Mouse (Mus musculus) splenic B cell, adult 2 months (primary cell): ENCODE results near the gene Olfr1535.

ENCODE experiments used
- DNase-seq: peaks from one replicate; pipeline ENCODE4 v3.0.0-alpha.2; 2011; ENCODE audit warnings: low read depth, low spot score
- H3K27me3 ChIP-seq: 2 replicates; pipeline ENCODE4 v1.6.1; 2012; ENCODE audit warnings: mild to moderate bottlenecking, low read length, moderate library complexity, mixed read lengths; ENCODE audit not compliant: control insufficient read depth, poor library complexity, insufficient read depth, severe bottlenecking
- H3K36me3 ChIP-seq: 2 replicates; pipeline ENCODE4 v1.6.1; 2012; ENCODE audit warnings: mild to moderate bottlenecking, low read length, moderate library complexity, mixed read lengths; ENCODE audit not compliant: control insufficient read depth, poor library complexity, insufficient read depth, severe bottlenecking

Olfr1535 gene

GRCm38 (mm10) chr13:21559793-21560192 is at the start of gene Olfr1535:
TSS of gene Olfr1535 (minus strand) at chr13:21559893.
- DNase-seq: no peak
- no peaks in the 10 kb centered on the region for H3K36me3 ChIP-seq
- no peaks in the 10 kb centered on the region for H3K27me3 ChIP-seq

- DNase-seq: no peak
- no peaks in the 10 kb centered on the region for H3K36me3 ChIP-seq
- H3K27me3 ChIP-seq: no peaks in the 10 kb centered on the region
Observed at GRCm38 (mm10) chr13:21591618-21592017, 31.9 kb upstream of the Olfr1535 start.

GRCm38 (mm10) chr13:21581659-21582058 is 22.0 kb upstream of the Olfr1535 start, which contains the start of gene Olfr1364:
TSS of gene Olfr1364 (minus strand) at chr13:21581759.
- Histone ChIP-seq H3K36me3 (no peaks in the 10 kb centered on the region), H3K27me3 (no peaks in the 10 kb centered on the region)
- DNase-seq: no peak

- H3K36me3 ChIP-seq: no peaks in the 10 kb centered on the region
- no peak for DNase-seq
Observed at GRCm38 (mm10) chr13:21550416-21551110, 9.1 kb downstream of the Olfr1535 start.

GRCm38 (mm10) chr13:21549487-21549886 is 10.2 kb downstream of the Olfr1535 start:
- no peak for DNase-seq
- no peaks in the 10 kb centered on the region for H3K27me3 ChIP-seq
- H3K36me3 ChIP-seq: no peaks in the 10 kb centered on the region

More at GRCm38 (mm10) chr13:21550416-21551110, 9.1 kb downstream of the Olfr1535 start:
- no peaks in the 10 kb centered on the region for H3K27me3 ChIP-seq

DNA sequence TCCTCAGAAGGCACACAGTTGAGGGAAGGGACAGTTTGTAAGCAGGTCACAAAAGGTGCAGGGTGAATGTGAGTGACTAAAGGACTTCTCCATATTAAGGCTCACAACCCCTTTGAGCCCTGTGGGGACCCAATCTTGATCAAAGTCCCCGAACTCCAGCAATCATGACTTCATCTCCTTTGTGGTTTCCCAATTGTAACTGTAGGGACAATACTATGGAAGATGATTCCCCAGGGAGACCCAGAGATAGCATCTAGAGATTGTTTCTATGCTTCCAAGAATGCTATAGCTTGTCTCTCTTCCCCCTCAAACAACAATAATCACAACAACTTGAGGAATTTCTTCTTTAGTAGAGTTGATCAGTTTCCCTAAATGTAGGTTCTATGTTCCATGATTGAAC is 17.0 kb downstream of the Olfr1535 start, which contains the start of gene Olfr1366:
Gene Olfr1366, minus strand, starts transcription at position 101 of the 400 bp plus-strand sequence.
- DNase-seq: no peak
- Histone ChIP-seq H3K27me3 (no peaks in the 10 kb centered on the region), H3K36me3 (no peaks in the 10 kb centered on the region)

GRCm38 (mm10) chr13:21530781-21531201 is 28.9 kb downstream of the Olfr1535 start, which contains the start of gene Zkscan8:
TSS of gene Zkscan8 (minus strand) at chr13:21531120.
- peak; percentile 92 for DNase-seq
- Histone ChIP-seq H3K36me3 (no peaks in the 10 kb centered on the region), H3K27me3 (no peaks in the 10 kb centered on the region)

GRCm38 (mm10) chr13:21530136-21530535 is 29.6 kb downstream of the Olfr1535 start:
- H3K36me3 ChIP-seq: no peaks in the 10 kb centered on the region
- no peaks in the 10 kb centered on the region for H3K27me3 ChIP-seq
- no peak for DNase-seq

GRCm38 (mm10) chr13:21506221-21506649 is 53.5 kb downstream of the Olfr1535 start:
- peak; percentile 88 for DNase-seq
- H3K36me3 ChIP-seq: no peaks in the 10 kb centered on the region
- no peaks in the 10 kb centered on the region for H3K27me3 ChIP-seq
